Mouse (Mus musculus): ENCODE measurements around the gene Actr3. TPM values are rescaled to one million over a fixed set of nuclear protein-coding genes. Genes with fewer than 3 reads are reported as not detected.

The Actr3 gene
- polyA plus RNA-seq, 1 experiment from 2014 or later: 223 TPM

GRCm38 (mm10) chr1:125441679-125442078 lies 6.2 kb upstream of the Actr3 start:
- no peak for TF ChIP-seq CTCF (IDR thresholded peaks at IDR 0.05; ENCODE audit: low read depth)
- Histone ChIP-seq H3K27me3 (replicated peaks; ENCODE audit: control insufficient read depth, insufficient read depth, low read length) (no peaks in the 10 kb centered on the region), H3K4me1 (replicated peaks; ENCODE audit: control insufficient read depth, insufficient read depth, low read length) (no peaks in the 10 kb centered on the region), H3K4me3 (ENCODE audit: low read depth, low read length) (no peak overlapping the region), H3K36me3 (ENCODE audit: control insufficient read depth, insufficient read depth) (no peaks in the 10 kb centered on the region), H3K4me2 (replicated peaks; ENCODE audit: low read depth) (no peak overlapping the region), H3K27ac (ENCODE audit: low read depth, low read length) (peak overlapping the region; percentile 17; the same call in 1 of the 2 replicates), H3K9me3 (ENCODE audit: control insufficient read depth) (no peaks in the 10 kb centered on the region), H3K9ac (ENCODE audit: low read depth, low read length) (no peak overlapping the region)
- 49% methylated on average over 7 of the region's 7 CpGs for WGBS
- no peak for ATAC-seq

GRCm38 (mm10) chr1:125441251-125441650 lies 5.7 kb upstream of the Actr3 start:
- H3K4me3 ChIP-seq (ENCODE audit: low read depth, low read length): no peak overlapping the region
- no peaks in the 10 kb centered on the region for H3K36me3 ChIP-seq (ENCODE audit: control insufficient read depth, insufficient read depth)
- 0 out of 2 replicates have a peak, but pooled peaks cover under 1% of the 10 kb centered on the region for H3K4me1 ChIP-seq (replicated peaks; ENCODE audit: control insufficient read depth, insufficient read depth, low read length)
- H3K9ac ChIP-seq (ENCODE audit: low read depth, low read length): no peak overlapping the region
- 78% methylated on average over 6 of the region's 6 CpGs for WGBS
- ATAC-seq: no peak
- H3K9me3 ChIP-seq (ENCODE audit: control insufficient read depth): no peaks in the 10 kb centered on the region
- no peak overlapping the region for H3K4me2 ChIP-seq (replicated peaks; ENCODE audit: low read depth)
- H3K27ac ChIP-seq (ENCODE audit: low read depth, low read length): peak overlapping the region; percentile 17; the same call in 1 of the 2 replicates
- no peak for TF ChIP-seq CTCF (IDR thresholded peaks at IDR 0.05; ENCODE audit: low read depth)
- H3K27me3 ChIP-seq (replicated peaks; ENCODE audit: control insufficient read depth, insufficient read depth, low read length): no peaks in the 10 kb centered on the region

DNA sequence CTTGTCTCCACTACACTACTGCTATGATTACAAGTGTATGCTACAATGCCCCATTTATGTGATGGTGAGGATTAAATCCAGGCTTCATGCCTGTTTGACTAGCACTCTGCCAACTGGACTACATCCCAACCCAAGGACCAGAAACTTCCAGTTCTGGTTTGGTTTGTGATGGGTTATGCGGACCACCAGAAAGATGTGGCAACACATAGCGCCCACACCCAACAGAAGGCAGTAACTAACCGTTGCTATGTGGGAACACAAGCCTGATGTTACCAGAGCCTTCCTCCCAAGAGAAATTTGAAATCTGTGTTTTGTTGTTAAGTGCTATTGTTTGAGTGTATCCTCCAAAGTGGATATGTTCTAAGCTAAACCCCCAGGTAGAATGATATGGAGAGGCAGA lies 4.0 kb upstream of the Actr3 start:
- Histone ChIP-seq H3K4me3 (ENCODE audit: low read depth, low read length) (no peak overlapping the region), H3K36me3 (ENCODE audit: control insufficient read depth, insufficient read depth) (no peaks in the 10 kb centered on the region), H3K4me2 (replicated peaks; ENCODE audit: low read depth) (no peak overlapping the region), H3K4me1 (replicated peaks; ENCODE audit: control insufficient read depth, insufficient read depth, low read length) (0 out of 2 replicates have a peak, but pooled peaks cover 2% of the 10 kb centered on the region), H3K9me3 (ENCODE audit: control insufficient read depth) (no peaks in the 10 kb centered on the region), H3K27me3 (replicated peaks; ENCODE audit: control insufficient read depth, insufficient read depth, low read length) (no peaks in the 10 kb centered on the region), H3K9ac (ENCODE audit: low read depth, low read length) (no peak overlapping the region), H3K27ac (ENCODE audit: low read depth, low read length) (no peak overlapping the region)
- no peak for TF ChIP-seq CTCF (IDR thresholded peaks at IDR 0.05; ENCODE audit: low read depth)
- 94% methylated on average over 3 of the region's 3 CpGs for WGBS
- no peak for ATAC-seq

DNA sequence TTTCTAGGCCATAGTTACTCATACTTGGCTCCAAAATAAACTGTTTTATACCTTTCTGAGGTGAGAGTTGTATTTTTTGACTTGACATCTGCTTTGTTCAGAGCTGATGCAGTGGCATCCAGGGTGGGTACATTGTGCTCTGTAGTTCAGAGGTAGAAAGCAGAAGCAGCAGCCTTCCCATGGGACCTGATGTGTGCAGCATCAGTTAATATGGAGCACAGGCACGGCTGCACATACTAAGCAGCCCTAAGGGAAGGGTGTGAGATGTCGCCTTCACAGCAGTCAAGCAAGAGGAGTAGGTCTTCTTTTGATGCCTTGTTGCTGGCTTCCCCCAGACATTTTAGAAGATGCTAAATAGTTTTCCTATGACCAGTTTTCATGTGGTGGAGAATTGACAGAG lies 3.3 kb upstream of the Actr3 start:
- H3K27me3 ChIP-seq (replicated peaks; ENCODE audit: control insufficient read depth, insufficient read depth, low read length): no peaks in the 10 kb centered on the region
- WGBS: 91% methylated on average over 2 of the region's 2 CpGs
- no peak for TF ChIP-seq CTCF (IDR thresholded peaks at IDR 0.05; ENCODE audit: low read depth)
- H3K4me1 ChIP-seq (replicated peaks; ENCODE audit: control insufficient read depth, insufficient read depth, low read length): 0 out of 2 replicates have a peak, but pooled peaks cover 2% of the 10 kb centered on the region
- H3K4me2 ChIP-seq (replicated peaks; ENCODE audit: low read depth): no peak overlapping the region
- H3K9ac ChIP-seq (ENCODE audit: low read depth, low read length): no peak overlapping the region
- no peaks in the 10 kb centered on the region for H3K36me3 ChIP-seq (ENCODE audit: control insufficient read depth, insufficient read depth)
- no peak overlapping the region for H3K27ac ChIP-seq (ENCODE audit: low read depth, low read length)
- H3K4me3 ChIP-seq (ENCODE audit: low read depth, low read length): no peak overlapping the region
- H3K9me3 ChIP-seq (ENCODE audit: control insufficient read depth): no peaks in the 10 kb centered on the region
- no peak for ATAC-seq

DNA sequence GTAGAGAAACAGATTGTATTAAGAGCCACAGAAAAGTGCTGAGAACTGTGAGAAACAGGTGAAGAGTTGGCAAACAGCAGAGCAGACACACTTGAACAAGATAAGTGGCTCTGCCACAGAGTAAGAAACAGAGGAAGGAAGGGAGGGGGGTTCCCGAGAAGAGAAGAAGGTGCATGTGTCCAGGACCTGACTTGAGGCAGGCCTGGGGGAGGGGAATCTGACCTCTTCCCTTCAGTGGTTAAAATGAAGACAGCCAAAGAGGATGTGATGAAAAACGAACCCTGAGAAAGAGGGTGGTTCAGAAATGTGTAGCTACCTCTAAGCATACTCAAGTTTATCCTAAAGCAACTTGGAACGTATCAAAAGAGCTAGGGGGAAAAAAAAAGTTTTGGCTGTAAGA lies 2.4 kb upstream of the Actr3 start:
- 38% methylated on average over 3 of the region's 3 CpGs for WGBS
- no peak overlapping the region for H3K4me3 ChIP-seq (ENCODE audit: low read depth, low read length)
- H3K4me1 ChIP-seq (replicated peaks; ENCODE audit: control insufficient read depth, insufficient read depth, low read length): 0 out of 2 replicates have a peak, but pooled peaks cover 2% of the 10 kb centered on the region
- H3K9me3 ChIP-seq (ENCODE audit: control insufficient read depth): no peaks in the 10 kb centered on the region
- H3K36me3 ChIP-seq (ENCODE audit: control insufficient read depth, insufficient read depth): no peaks in the 10 kb centered on the region
- TF ChIP-seq CTCF (IDR thresholded peaks at IDR 0.05; ENCODE audit: low read depth): no peak
- H3K27me3 ChIP-seq (replicated peaks; ENCODE audit: control insufficient read depth, insufficient read depth, low read length): no peaks in the 10 kb centered on the region
- no peak overlapping the region for H3K27ac ChIP-seq (ENCODE audit: low read depth, low read length)
- no peak overlapping the region for H3K9ac ChIP-seq (ENCODE audit: low read depth, low read length)
- no peak overlapping the region for H3K4me2 ChIP-seq (replicated peaks; ENCODE audit: low read depth)
- ATAC-seq: no peak

- ATAC-seq: no peak
Observed at GRCm38 (mm10) chr1:125437161-125437560, 1.6 kb upstream of the Actr3 start.

GRCm38 (mm10) chr1:125435018-125435368 lies 534 bp downstream of the Actr3 start:
- no peaks in the 10 kb centered on the region for H3K27me3 ChIP-seq (replicated peaks; ENCODE audit: control insufficient read depth, insufficient read depth, low read length)
- H3K27ac ChIP-seq (ENCODE audit: low read depth, low read length): peak overlapping the region; percentile 97
- TF ChIP-seq CTCF (IDR thresholded peaks at IDR 0.05; ENCODE audit: low read depth): no peak
- H3K4me3 ChIP-seq (ENCODE audit: low read depth, low read length): peak overlapping the region; percentile 79
- WGBS: 1% methylated on average over 16 of the region's 23 CpGs
- no peaks in the 10 kb centered on the region for H3K9me3 ChIP-seq (ENCODE audit: control insufficient read depth)
- no peaks in the 10 kb centered on the region for H3K36me3 ChIP-seq (ENCODE audit: control insufficient read depth, insufficient read depth)
- peak overlapping the region; percentile 91 for H3K9ac ChIP-seq (ENCODE audit: low read depth, low read length)
- H3K4me2 ChIP-seq (replicated peaks; ENCODE audit: low read depth): peak overlapping the region; percentile 61
- peak; percentile 15; the same call in 1 of the 2 replicates for ATAC-seq
- H3K4me1 ChIP-seq (replicated peaks; ENCODE audit: control insufficient read depth, insufficient read depth, low read length): peaks cover 10% of the 10 kb centered on the region; the same call in 1 of the 2 replicates

More at GRCm38 (mm10) chr1:125437161-125437560, 1.6 kb upstream of the Actr3 start:
- Histone ChIP-seq H3K27ac (ENCODE audit: low read depth, low read length) (no peak overlapping the region), H3K9me3 (ENCODE audit: control insufficient read depth) (no peaks in the 10 kb centered on the region), H3K27me3 (replicated peaks; ENCODE audit: control insufficient read depth, insufficient read depth, low read length) (no peaks in the 10 kb centered on the region), H3K4me1 (replicated peaks; ENCODE audit: control insufficient read depth, insufficient read depth, low read length) (0 out of 2 replicates have a peak, but pooled peaks cover 2% of the 10 kb centered on the region), H3K36me3 (ENCODE audit: control insufficient read depth, insufficient read depth) (no peaks in the 10 kb centered on the region), H3K9ac (ENCODE audit: low read depth, low read length) (no peak overlapping the region), H3K4me2 (replicated peaks; ENCODE audit: low read depth) (no peak overlapping the region), H3K4me3 (ENCODE audit: low read depth, low read length) (no peak overlapping the region)
- no peak for TF ChIP-seq CTCF (IDR thresholded peaks at IDR 0.05; ENCODE audit: low read depth)
- WGBS: 85% methylated on average over 2 of the region's 2 CpGs
